Mouse (Mus musculus): Measurements from ENCODE around the gene Melk.

Gene Melk

DNA sequence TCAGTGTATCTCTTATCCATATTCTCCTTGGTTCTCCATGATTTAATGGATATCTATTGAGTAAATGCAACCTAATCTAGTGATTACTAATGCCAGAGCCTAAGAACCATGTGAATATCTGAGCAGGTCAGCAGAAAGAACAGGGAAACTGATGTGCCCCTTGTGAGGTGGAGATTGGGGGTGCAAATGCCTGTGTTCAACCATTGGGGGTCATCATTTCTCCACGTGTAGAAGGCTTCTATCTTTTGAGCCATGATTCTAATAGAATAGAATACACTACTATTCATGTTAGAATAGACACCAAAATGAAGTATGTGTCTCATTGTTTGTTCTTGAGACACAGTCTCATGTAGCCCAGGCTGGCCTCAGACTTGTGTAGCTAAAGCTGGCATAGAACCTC is 27.3 kb downstream of the Melk start:
- no peak for DNase-seq

DNA sequence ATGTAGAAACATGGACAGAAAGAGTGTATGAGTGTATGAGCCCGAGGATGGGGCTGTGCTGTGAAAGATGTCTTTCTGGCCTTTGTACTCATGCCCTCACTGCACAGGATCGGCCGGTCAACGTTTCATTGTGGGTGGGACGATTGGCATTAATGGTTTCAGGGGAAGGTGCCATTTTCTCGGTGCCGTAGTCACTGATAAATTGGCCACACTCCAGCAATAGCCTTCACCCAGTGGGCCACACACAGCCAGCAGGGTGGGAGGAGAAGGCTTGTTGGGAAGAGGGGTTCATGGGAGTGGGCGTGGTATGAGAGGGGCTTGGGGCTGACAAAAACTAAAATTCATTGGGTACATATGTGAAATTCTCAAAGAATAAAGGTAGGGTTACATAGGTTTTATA is 34.3 kb downstream of the Melk start:
- no peak for DNase-seq

DNA sequence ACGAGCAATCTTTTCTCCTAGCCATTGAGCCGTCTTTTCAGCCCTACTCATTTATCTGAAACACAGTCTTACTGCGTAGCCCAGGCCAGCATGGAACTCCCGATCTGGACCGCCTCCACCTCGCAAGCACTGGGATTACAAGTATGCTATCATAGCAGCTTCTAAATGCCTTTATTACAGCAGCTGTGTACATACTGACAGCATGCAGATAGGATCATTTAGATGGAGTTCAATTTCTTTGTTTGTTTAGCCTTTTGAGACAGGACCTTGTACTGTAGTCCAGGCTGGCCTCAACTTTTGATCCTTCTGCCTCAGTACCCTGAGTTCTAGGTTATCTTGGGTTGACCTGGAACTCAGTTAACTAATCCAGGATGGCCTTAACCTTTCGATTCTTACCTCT is 61.0 kb downstream of the Melk start:
- DNase-seq, result no peak

DNA sequence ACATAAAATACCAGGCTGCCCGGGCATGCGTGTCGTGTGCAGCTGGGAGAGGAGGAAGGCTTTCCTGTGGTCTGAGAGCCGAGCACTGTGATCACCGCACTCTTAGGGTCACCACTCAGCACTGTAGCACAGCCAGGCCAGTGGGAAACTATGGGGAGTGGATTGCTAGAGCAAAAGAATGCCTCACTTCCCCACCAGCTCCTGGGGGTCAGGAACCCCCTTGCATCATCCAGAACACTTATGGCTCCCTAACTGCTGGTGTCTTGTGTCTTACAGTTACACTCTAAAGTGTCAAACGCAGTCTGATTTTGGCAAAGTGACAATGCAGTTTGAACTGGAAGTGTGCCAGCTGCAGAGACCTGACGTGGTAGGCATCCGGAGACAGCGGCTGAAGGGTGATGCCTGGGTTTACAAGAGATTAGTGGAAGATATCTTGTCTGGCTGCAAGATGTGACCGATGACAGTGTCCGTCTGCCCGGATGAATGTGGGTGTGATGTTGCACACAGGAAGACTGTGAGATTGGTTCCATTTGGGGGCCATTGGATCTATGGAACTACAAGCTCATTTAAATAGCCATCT is 62.8 kb downstream of the Melk start:
- peak; percentile 14 to 30 for DNase-seq

DNA sequence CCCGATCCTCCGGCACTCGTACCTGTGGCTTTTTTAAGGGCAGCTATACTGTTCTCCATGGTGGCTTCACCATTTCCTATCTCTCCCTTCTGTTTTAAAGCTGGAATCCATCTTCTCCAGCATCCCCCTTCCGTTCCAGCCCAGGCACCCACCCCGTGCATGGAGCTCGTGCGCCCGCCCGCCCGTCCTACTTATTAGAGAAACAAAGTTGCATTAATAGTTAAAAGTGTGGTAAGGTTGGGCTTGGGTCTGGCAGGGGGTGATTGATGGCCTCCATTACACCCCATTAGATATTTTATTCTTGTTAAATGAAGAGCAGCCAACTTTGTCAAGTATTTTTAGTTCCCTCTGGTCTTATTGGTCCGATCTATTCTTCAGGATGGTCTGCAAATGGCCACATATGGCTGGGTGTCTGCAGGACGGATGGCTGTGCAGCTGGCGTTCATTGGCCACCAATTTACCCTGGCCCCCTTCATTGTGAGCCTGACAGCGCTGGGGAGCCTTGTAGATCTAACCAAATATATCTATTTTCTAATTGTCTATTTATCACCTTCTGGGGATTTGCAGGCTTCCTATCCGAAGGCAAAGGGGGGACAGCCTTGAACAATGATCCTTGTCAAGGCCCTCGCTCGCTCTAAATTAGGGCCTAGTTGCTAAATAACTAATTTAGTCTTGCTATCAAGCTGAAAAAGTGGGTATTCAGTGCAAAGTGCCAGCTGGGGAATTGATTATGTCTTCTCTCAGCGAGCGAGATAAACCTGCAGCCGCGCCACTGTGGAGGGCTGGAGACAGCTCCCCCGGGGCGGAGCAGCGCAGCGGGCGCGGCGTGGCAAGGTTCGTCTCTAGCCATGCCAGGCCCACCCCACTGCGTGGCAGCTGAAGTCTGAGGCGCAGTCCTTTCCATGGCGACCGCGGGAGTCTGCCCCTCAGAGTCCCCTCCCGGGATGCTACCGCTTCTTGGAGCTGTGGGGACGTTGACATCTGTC is 91.8 kb downstream of the Melk start:
- DNase-seq, result no peak

DNA sequence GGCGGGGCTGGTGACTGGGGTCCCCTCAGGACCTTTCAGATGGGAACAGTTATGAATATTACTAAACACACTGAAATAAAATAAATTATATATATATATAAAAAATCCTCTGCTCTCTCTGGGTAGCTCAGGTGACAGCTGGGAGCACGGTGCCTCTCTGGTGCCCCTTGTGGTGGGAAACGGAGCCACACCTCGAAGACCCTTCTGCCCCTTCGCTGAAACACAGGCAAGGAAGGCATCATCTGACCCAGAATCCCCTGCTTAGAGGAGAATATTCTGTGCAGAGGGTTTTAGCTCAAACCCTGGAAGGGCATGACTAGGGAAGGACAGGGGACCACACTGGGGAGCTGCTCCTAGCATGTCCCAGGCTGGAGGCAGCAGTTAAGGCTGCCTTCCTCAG is 101.9 kb downstream of the Melk start:
- peak; percentile 50 to 57 for DNase-seq

DNA sequence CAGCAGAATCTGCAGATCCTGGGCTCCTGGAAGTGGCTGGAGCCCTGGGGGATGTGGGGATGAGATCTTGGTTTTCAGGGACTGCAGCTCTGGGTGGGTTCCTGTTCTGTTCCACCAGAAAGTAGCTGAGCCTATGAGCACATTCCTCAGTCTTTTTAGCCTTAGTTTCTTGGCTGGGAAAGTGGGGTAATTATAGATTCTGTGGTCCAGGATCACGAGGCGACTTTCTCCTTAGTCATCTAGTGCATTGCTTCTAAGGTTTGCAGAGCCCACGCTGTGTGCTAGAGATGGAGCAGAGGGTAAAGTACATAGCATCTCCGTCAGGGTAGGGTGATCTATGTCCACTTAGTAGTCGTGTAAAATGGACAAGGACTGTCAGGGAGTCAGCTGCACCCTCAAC is 103.8 kb downstream of the Melk start:
- no peak for DNase-seq

Measured in cerebellum, postnatal 14 days (tissue).